Mouse (Mus musculus) ES-E14 (cell line): ENCODE measurements around the gene Nfe2l2. TPM values are rescaled to one million over a fixed set of nuclear protein-coding genes. Genes with fewer than 3 reads are reported as not detected.
A peak's percentile ranks its signal among the peaks of the same experiment; 100 is the strongest.

Experiments used
- DNase-seq: peaks from one replicate; pipeline ENCODE4 v3.0.0-alpha.2; 2013; ENCODE audit warnings: low read depth, low spot score
- H3K27ac ChIP-seq: 2 replicates; pipeline ENCODE4 v1.5.1; 2012; ENCODE audit warnings: low read depth, mild to moderate bottlenecking, low read length, moderate library complexity, mixed read lengths; ENCODE audit not compliant: poor library complexity, insufficient read depth, severe bottlenecking
- H3K36me3 ChIP-seq: 2 replicates; pipeline ENCODE4 v1.6.1; 2012; ENCODE audit warnings: mild to moderate bottlenecking, low read length, moderate library complexity, mixed read lengths; ENCODE audit not compliant: control insufficient read depth, poor library complexity, insufficient read depth, severe bottlenecking
- H3K4me1 ChIP-seq, 2 experiments: fragments of 150-350 bp in 1 of 2; sonication (generic) in 1 of 2; 2 replicates each; pipeline ENCODE4 v1.6.1; 2012; ENCODE audit warnings: low read length in 2 of 2, mild to moderate bottlenecking in 1 of 2, mixed read lengths in 1 of 2; ENCODE audit not compliant: control insufficient read depth in 2 of 2, insufficient read depth in 2 of 2, poor library complexity in 1 of 2
- H3K4me3 ChIP-seq, 2 experiments: fragments of 150-350 bp in 1 of 2; sonication (generic) in 1 of 2; 2 replicates each; pipeline ENCODE4 v1.5.1; 2012; ENCODE audit warnings: low read length in 2 of 2, low read depth in 1 of 2, mild to moderate bottlenecking in 1 of 2, mixed read lengths in 1 of 2; ENCODE audit not compliant: insufficient read depth in 1 of 2, poor library complexity in 1 of 2, severe bottlenecking in 1 of 2
- H3K9ac ChIP-seq: 2 replicates; pipeline ENCODE4 v1.6.1; 2012; ENCODE audit warnings: low read depth, mild to moderate bottlenecking, low read length, mixed read lengths; ENCODE audit not compliant: poor library complexity, insufficient read depth, severe bottlenecking
- H3K9me3 ChIP-seq: fragments of 150-350 bp; sonication (generic); 2 replicates; pipeline ENCODE4 v1.6.1; 2012; ENCODE audit warnings: low read depth, mild to moderate bottlenecking, low read length; ENCODE audit not compliant: control insufficient read depth, insufficient read depth
- CHD2 ChIP-seq: IDR thresholded peaks from 2 replicates; pipeline ENCODE4 v1.6.1; 2014; ENCODE audit warnings: mild to moderate bottlenecking, low read depth, low read length, inconsistent platforms
- HCFC1 ChIP-seq: IDR thresholded peaks from 2 replicates; pipeline ENCODE4 v1.6.1; 2012; ENCODE audit warnings: low read length, inconsistent platforms, borderline replicate concordance; ENCODE audit not compliant: insufficient read depth
- MAFK ChIP-seq: IDR thresholded peaks from 2 replicates; pipeline ENCODE4 v1.6.1; 2014; ENCODE audit warnings: mild to moderate bottlenecking, low read depth, low read length, inconsistent platforms; ENCODE audit not compliant: insufficient read depth
- ZC3H11A ChIP-seq: IDR thresholded peaks from 2 replicates; pipeline ENCODE4 v1.6.1; 2012; ENCODE audit warnings: low read depth, mild to moderate bottlenecking, inconsistent platforms, low read length, borderline replicate concordance
- ZNF384 ChIP-seq: IDR thresholded peaks from 2 replicates; pipeline ENCODE4 v1.6.1; 2012; ENCODE audit warnings: low read depth, low read length, inconsistent platforms
- in situ Hi-C, 2 experiments: fragments of 600-800 bp; cut with MboI; formaldehyde crosslinking; loops; one replicate each; pipeline ENCODE4 v1.15.1; 2025; ENCODE audit warnings: low sequenced_read_pairs in 2 of 2, inconsistent platforms in 1 of 2; ENCODE audit not compliant: unreplicated experiment in 2 of 2
- total RNA-seq: library from RNA; depleted of rRNA; stranded (reverse); fragments of 300-350 nt; gene quantifications from 2 replicates; pipeline ENCODE4 v1.2.3, GENCODE M21; 2012

Nfe2l2 gene
- total RNA-seq, 1 experiment: 28.4 TPM

- in situ Hi-C loops: no loop called here
- H3K4me3 ChIP-seq: peak overlapping the region; percentile 91 to 95
- peak overlapping the region; percentile 100 for H3K9ac ChIP-seq
- no peak for TF ChIP-seq HCFC1
- TF ChIP-seq MAFK: no peak
- TF ChIP-seq ZC3H11A: no peak
- no peak for TF ChIP-seq CHD2
- no peak for TF ChIP-seq ZNF384
- DNase-seq: no peak
- H3K9me3 ChIP-seq: no peaks in the 10 kb centered on the region
- H3K4me1 ChIP-seq: peaks cover 5 to 9% of the 10 kb centered on the region in 2 experiments; a peak in 2 of 4 replicates
- peak overlapping the region; percentile 99 for H3K27ac ChIP-seq
- H3K36me3 ChIP-seq: peaks cover 23% of the 10 kb centered on the region
Measured at GRCm38 (mm10) chr2:75659629-75659960, 44.8 kb downstream of the Nfe2l2 start.

GRCm38 (mm10) chr2:75658727-75659628, 45.5 kb downstream of the Nfe2l2 start, which contains the start of gene Hnrnpa3:
TSS of gene Hnrnpa3 (plus strand) at chr2:75659261.
- in situ Hi-C loops: no loop called here
- peak within 1 kb of the TSS; percentile 91 to 95 for H3K4me3 ChIP-seq
- H3K27ac ChIP-seq: peak within 1 kb of the TSS; percentile 99
- DNase-seq: peak; percentile 95
- peaks cover 5 to 9% of the 10 kb centered on the region in 2 experiments; a peak in 2 of 4 replicates for H3K4me1 ChIP-seq
- H3K9ac ChIP-seq: peak within 1 kb of the TSS; percentile 100
- TF ChIP-seq CHD2 (peak; percentile 70; the same call in 1 of the 2 replicates), HCFC1 (peak; percentile 35; the same call in 1 of the 2 replicates), MAFK (no peak)
- H3K9me3 ChIP-seq: no peaks in the 10 kb centered on the region
- H3K36me3 ChIP-seq: peaks cover 18% of the 10 kb centered on the region

- peak overlapping the region; percentile 96 for H3K9ac ChIP-seq
- in situ Hi-C loops: no loop called here
- no peak for TF ChIP-seq HCFC1
- no peak for TF ChIP-seq ZC3H11A
- no peak for TF ChIP-seq CHD2
- no peak for TF ChIP-seq MAFK
- TF ChIP-seq ZNF384: no peak
Measured at GRCm38 (mm10) chr2:75657907-75658691, 46.3 kb downstream of the Nfe2l2 start.

GRCm38 (mm10) chr2:75656924-75657323, 47.5 kb downstream of the Nfe2l2 start:
- in situ Hi-C loops: no loop called here
- no peak for DNase-seq
- Histone ChIP-seq H3K9ac (peak overlapping the region; percentile 67; the same call in 1 of the 2 replicates), H3K36me3 (peaks cover 2% of the 10 kb centered on the region; the same call in 1 of the 2 replicates), H3K4me3 (no peak overlapping the region), H3K4me1 (peaks cover 5 to 9% of the 10 kb centered on the region in 2 experiments; a peak in 2 of 4 replicates), H3K27ac (peak overlapping the region; percentile 94; the same call in 1 of the 2 replicates), H3K9me3 (no peaks in the 10 kb centered on the region)
- TF ChIP-seq HCFC1 (no peak), CHD2 (no peak)

More at GRCm38 (mm10) chr2:75657907-75658691, 46.3 kb downstream of the Nfe2l2 start:
- Histone ChIP-seq H3K4me3 (peak overlapping the region; percentile 73 to 81), H3K36me3 (peaks cover 10% of the 10 kb centered on the region), H3K4me1 (peaks cover 5 to 9% of the 10 kb centered on the region in 2 experiments; a peak in 2 of 4 replicates), H3K27ac (peak overlapping the region; percentile 94), H3K9me3 (no peaks in the 10 kb centered on the region)
- no peak for DNase-seq
